Mouse (Mus musculus): ENCODE data around the gene Stard7.

Stard7 gene

DNA sequence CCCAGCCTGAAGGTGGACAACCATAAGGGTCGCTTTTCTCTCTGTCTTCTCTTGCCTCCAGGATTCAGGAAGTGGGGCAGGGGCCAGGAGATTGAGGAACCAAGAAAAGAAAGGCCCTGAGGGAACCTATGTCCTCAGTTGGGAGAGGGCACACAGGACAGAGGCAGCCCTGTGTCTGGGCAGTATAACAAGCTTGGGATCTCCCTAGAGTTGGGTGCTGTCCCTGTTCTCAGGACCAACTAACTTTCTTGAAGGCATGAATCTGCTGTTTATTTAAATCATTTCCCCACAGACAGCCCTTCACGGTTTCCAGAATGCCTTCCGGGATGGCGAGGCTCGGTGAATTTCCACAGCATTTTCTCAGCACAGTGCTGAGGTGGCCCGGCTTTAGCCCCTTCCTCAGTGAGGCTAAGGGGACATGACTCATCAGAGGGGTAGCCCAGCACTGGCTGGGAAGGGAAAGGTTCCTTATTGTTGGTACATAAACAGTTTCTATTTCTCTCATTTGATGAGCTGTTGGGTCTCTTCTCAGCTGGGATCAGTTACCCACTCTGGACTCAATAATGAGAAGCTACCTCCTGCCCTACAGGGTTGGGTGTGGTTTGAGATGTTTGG, 52.8 kb downstream of the Stard7 start:
- DNase-seq (ENCODE audit: low read depth) = no peak

DNA sequence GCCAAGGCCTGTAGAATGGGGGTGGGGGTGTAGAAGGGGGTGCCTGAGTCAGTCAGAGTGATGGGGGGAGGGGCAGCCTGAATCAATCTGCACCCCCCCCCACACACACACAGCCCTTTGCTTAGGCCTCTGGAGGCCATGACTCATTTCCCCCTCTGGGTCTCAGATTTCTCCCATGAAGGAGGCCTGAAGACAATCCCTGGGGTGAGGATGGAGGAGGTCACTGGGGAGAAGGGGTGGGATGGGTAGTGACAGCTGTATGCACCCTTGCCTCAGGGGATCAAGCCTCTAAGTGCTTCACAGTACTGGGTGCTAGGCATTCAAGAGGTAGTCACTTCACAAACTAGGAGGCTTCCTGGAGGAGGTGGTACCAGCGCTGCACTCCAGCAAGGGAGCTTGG, 53.6 kb downstream of the Stard7 start:
- no peak for DNase-seq (ENCODE audit: low read depth)

DNA sequence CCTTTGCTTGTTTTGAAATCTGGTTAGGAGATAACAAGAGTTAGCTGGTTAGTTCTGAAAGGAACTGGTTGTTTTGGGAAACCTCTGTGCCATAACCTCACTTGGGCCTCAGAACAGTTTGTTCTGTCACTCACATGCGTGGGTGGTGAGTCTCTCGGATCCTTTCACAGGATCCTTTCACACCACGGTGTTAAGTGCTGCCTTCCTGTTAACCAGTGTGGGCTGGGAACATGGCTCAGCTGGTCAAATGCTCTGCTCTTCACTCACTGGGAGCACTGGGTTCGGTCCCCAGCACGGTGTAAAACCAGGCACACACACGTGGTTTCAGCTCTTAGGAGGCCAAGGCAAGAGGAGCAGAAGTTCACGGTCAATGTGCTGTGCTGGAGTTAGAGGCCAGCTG, 54.4 kb downstream of the Stard7 start:
- DNase-seq (ENCODE audit: low read depth) = no peak

DNA sequence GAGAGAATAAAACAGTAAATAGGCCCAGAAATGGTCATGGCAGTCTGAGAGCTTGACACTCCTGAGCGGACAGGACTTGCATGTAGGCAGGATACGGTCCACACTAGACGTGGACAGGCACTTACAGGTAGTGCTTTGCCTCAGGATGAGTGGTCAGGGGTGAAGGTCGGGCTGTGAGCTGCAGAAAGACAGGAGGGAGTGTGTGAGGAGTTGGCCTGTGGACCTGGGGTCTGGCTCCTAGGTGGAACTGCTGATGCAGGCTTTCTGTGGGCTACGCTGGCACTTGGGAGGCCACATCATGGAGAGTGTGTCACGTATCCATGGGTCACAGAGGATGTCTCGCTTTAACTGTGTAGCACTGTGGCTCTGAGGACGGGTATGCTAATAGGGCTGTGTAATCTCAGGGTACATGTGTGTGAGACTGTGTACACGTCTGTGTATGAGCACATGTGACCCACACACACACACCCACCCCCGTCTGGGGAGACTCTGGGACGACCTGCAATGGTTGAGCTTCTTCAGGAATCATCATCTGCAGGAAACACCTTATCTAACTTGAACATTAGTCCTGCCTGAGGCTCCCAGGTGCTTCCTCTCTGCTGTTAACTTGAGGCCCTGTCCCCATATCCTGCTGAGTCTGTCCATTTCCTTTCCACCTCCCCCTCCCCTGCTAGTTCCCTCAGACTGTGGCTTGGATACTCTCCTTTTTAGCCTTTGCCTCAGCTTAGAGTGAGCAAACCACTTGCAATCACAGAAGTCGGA, 58.3 kb downstream of the Stard7 start:
- no peak for DNase-seq (ENCODE audit: low read depth)

DNA sequence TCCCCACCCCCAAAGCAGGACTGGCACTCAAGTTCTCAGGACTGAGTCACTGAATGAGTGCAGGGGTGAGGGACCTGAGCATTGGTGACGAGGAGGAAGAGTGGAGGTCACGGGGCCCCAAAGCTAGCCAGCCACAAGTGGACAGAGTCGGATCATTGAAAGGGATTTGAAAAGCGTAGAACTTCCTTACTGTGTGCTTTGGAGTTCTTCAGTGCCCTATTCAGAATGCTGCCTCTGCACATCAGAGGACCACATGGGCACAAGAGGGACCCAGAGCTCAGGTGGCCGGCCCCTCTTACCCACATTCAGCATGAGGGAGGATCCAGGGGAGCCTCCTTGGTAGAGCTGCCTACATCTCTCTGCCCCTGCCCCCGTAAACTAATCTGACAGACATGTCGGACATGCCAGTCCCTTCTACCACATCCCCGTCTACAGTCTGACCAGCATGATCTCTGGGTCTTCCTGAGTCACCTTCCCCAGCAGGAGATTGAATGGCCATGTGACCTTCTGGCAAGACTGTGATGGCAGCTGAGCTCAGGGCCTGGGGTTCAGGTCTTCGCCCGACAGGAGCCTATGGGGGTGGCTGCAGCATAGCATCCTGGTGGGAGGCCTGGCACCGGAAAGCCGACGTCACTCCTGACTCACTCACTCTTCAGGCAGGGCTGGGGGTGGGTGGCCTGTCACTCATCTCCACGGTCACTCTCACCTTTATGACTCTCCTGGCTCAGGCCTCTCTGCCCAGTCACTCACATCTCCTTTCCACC, 63.0 kb downstream of the Stard7 start:
- DNase-seq (ENCODE audit: low read depth) = no peak

DNA sequence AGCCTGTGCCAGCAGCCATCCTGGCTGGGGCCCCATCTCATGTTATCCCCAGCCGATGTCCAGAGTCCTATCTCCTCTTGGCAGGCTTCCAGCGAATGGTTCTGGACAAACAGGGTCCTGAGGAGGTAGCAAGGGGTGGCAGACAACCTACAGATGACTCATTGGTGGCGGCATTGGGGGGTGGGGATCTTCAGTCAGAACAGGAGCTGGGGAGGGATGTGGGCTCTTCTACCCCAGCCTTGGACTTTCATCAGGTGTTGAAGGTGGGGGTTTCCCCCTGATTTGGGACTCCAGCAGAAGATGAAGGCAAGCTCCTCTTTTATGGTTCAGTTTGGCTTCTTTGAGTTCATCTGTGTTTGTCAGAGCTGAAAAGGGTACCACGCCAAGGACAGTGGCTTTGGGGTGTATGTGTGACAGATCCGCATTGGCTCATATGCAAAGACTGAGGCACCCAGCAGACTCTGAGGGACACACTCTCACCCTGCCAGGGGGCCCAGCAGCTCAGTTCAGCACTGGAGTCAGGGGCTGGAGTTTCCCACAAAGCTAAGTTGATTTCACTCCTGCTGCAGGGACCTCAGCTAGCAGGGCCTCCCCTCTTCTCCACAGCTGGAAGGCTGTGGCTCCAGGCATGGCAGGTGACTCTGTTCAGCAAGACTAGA, 64.1 kb downstream of the Stard7 start:
- no peak for DNase-seq (ENCODE audit: low read depth)

DNA sequence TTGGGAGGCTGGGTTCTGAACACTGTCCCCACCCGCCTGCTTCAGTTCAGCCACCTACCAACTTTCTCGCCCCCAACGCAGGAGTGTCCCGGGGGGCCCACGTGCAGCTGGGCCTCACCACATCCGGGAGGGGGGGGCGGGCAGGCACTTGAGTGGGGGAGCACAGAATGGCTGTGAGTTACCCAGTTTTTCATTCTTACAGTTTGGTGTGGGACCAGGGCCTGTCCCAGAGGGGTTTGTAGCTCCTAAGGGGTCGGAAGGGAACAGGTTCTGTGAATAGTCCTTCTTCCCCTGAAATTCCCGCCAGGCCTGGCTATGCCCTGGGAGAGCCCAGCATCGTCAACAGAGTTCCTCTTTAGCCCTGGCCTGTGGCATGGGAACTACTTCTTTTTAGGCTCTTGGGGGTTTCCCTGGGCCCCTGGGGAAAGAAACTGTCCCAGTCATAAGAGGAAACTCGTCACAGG, 65.1 kb downstream of the Stard7 start:
- DNase-seq (ENCODE audit: low read depth) = no peak

DNA sequence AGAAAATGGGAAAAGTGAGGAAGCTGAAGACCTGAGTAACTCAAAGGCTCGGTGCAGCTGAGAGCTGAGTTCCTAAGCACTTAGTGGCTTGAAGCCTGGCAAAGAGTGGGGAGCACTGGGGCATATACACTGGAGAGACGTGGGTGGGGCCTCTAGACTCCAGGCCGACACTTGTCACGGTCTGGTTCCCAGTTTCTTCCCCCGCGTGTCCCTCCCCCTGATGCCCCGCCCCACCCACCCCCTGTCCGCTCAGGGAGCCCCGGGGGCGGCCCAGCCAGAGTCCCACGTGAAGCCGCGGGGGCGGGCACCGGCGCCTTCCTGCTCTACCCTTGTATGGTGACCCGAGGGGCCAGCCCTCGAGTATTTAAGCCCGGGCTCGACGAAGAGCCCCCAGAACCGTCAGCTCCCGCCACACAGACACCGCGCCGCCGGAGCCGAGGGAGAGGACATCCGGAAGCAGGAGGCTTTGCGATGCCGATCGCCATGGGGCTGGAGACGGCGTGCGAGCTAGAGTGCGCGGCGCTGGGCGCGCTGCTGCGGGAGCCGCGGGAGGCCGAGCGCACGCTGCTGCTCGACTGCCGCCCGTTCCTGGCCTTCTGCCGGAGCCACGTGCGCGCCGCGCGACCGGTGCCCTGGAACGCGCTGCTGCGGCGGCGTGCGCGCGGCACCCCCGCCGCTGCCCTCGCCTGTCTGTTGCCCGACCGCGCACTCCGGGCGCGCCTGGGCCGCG, 65.9 kb downstream of the Stard7 start, which contains the start of gene Dusp2:
Gene Dusp2 (plus strand): TSS at position 393 of the 730 bp plus-strand sequence.
- DNase-seq (ENCODE audit: low read depth) = no peak

DNA sequence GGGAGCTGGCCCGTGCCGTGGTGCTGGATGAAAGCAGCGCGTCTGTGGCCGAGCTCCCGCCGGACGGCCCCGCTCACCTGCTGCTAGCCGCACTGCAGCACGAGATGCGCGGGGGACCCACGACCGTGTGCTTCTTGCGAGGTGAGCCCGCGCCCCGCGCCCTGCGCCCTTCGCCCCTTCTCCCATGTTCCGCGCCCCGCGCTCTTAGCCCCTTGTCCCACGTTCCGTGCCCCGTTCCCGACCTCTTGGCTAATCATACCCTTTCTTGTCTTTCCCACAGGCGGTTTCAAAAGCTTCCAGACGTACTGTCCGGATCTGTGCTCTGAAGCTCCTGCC, 66.4 kb downstream of the Stard7 start:
- DNase-seq (ENCODE audit: low read depth) = no peak

DNA sequence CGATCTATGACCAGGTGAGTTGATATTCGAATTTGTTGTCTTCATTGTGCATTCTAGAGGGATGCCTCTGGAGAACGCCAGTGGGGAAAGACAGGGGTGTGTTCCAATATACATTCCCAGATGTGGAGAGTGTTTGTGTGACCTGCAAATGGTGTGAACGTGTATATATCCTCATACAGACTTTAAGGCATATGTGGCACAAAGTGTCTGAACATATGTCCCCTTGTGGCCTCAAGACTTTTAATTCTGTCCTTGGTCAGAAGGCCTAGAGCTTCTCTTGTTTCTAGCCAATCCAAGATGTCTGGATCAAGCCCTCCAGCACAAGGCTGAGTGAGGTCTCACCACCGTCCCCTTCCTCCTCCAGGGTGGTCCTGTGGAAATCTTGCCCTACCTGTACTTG, 66.9 kb downstream of the Stard7 start:
- DNase-seq (ENCODE audit: low read depth) = no peak

DNA sequence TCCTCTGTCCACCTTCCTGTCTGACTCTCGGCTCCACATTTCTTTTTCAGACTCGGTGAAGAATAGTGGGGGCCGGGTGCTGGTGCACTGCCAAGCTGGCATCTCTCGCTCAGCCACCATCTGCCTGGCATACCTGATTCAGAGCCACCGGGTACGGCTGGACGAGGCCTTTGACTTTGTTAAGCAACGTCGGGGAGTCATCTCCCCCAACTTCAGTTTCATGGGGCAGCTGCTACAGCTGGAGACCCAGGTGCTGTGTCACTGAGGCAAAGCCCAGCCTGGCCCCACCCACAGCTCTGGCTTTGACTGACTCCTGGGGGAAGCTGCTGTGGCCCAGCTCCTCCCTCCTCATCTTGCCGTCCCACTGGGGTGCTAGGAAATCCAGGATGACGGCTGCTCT, 67.5 kb downstream of the Stard7 start:
- DNase-seq (ENCODE audit: low read depth) = no peak

DNA sequence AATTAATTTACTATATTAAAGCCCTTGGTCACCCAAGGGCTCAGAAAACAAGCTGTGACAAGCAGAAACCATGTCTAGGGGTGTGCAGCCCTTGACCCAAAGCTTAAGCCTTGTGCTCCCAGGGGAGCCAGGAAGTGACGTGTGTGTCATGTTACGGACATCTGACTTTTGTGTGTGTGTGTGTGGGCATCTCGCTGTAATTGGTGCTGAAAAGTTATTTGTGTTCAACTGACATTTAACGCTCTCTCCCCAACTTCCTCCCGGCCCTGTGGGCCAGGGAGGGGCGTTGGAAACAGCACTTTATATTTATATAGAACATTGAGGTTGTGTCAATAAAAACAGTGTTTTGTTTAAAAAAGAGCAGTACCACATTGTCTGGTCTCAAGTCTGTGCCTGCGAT, 68.0 kb downstream of the Stard7 start:
- DNase-seq (ENCODE audit: low read depth) = no peak

DNA sequence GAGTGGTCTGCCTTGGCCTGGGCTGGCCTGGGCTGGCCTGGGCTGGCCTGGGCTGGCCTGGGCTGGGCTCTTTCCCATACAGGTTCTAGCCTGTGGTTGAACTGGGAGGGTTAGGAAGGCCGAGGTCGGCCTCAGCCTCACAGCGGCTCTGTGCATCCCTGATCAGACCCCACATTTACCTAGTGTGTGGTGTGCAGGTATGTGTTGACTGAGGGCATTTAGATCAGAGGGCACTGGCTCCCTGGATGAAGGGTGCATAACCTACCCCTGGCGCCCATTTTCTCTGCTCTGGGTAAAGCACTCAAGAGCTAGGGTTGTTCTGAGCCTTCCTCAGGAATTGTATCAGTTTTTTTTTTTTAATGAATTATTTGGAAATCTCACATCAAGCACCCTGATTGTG, 68.4 kb downstream of the Stard7 start, which contains the start of gene Astl:
Gene Astl (plus strand): TSS at position 224 of the 400 bp plus-strand sequence.
- no peak for DNase-seq (ENCODE audit: low read depth)

DNA sequence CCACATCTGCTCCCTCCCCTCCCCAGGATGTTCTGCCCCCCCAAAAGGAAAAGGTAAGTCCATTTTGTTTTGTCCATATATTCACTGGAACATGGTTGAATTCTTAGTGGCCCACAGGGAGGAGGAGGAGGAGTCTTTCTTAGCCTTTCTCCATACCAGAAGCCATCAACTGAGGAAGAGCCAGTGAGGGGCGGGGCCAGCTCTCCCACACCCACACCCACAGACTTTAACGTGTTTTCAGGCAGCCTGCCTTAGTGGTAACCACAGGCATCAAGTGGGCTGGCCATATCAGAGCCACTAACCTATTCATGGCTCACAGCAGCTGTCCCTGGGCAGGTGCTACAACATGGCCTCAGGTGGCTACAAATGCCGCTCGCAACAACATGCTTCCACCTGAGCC, 68.8 kb downstream of the Stard7 start:
- no peak for DNase-seq (ENCODE audit: low read depth)

DNA sequence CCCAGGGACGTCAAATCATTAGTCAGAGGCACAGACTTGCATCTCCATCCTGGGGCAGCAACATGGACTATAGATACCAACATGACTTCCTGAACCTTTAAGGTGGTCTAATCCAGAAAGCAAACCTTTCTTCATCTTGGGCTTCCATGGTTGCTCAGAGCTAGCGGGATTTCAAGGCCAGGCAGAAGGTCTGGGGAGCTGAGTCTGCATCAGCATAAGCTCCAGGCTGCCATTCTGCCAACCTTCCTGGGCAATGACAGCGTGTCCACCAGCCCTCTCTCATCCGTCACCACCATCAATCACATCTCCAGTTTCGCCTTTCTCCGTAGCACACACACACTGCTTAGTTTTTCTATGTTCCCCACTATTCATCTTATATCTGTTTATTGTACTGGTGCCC, 69.2 kb downstream of the Stard7 start:
- DNase-seq (ENCODE audit: low read depth) = no peak

DNA sequence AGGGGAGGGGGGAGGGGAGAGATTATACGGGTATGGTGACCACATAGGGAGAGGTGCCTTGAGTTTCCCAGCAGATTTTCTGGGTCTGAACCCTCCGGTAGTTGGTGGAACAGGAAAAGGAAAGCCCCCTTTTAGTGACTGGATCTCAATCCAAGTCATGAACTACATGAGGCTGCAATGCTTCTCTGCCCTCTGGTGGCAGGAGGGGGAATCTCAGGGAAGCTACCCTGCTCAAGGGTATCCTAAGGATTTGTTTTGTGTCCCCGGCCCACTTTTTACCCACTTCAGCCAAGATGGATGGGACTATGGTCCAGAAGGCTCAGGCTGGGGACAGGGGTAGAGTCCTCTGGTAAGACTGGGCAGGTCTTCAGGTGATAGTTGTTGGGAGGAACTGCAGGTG, 71.1 kb downstream of the Stard7 start:
- no peak for DNase-seq (ENCODE audit: low read depth)

DNA sequence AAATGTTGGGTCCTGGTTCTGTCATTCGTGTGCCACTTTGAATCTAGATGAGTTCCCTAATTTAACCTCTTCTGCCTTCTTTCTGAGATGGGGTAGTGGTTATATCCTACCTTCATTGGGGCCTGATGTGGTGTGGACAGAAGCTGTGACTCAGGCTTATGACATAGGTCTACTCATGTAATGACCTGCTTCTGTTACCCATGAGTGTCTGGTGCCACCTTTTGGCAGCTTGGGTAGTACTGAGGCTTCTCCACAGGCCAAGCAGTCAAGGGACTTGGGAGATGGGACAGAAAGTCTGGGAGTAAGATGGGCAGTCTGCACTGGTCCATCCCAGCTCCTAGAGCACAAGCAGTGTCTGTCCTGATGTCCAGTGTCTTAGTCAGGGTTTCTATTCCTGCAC, 76.3 kb downstream of the Stard7 start:
- DNase-seq (ENCODE audit: low read depth) = no peak

DNA sequence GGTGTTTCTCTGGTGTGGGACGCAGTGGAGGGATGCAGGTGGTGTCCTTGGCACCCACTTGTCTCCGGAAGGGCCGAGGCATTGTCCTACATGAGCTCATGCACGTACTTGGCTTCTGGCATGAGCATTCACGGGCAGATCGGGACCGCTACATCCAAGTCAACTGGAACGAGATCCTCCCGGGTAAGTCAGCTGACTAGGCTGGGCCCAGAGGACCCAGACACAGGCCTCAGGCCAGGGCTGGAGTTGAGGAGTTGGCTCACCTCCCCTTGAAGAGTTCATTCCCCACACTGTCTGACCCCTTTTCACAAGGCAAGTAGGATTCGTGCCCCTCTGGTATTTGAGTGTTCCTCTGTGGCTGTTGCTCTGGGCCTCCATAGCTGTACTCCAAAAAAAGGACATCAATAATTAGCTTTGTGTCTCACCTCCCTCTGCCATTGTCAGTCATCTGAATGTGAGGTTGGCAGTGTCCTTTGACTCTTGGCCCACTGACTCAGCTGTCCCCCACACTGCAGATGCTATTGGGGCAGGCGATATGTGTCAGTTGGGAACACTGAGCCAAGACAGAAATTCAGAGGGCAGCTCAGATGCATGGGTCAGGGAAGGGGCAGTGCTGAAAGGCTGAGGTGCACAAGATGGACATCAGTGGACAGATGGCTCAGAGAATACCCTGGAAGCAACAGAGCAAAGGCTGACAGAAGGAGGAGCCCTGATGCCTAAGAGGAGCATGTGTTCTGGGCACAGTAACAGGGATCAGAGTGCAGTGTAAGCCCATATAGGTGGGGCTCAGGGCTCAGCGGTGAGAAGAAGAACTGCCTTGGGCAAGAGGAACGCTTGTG, 77.3 kb downstream of the Stard7 start:
- DNase-seq (ENCODE audit: low read depth) = no peak

Data from fibroblast of lung, adult 2 months (primary cell).